Mouse (Mus musculus): Measurements from ENCODE around the gene Zbtb43. TPM values are rescaled to one million over a fixed set of nuclear protein-coding genes. Genes with fewer than 3 reads are reported as not detected.

The Zbtb43 gene
- polyA plus RNA-seq, 1 experiment: not detected

DNA sequence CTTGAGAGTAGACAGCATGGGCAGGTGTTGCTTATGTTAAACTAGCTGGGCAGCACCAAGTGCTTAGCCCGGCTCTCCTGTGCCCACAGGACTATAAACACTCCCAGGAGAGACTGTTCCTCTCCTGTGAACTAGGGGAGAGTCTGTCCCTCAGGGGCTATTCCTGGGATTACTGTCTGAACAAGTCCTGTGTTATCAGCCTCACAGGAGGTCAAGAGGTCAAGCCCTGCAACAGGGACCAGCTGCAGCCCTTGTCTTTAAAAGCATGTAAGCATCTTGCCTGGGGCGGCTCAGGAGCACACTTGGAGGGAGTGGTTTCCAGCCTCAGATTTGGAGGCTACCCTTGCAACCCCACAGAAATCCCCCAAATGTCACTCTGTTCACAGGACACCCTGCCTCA is 30.0 kb downstream of the Zbtb43 start:
- TF ChIP-seq POLR2A (IDR thresholded peaks at IDR 0.05; ENCODE audit: insufficient read depth, low read depth, low read length) (no peak), CTCF (IDR thresholded peaks at IDR 0.05; ENCODE audit: insufficient read depth, low read depth, low read length) (no peak)
- Histone ChIP-seq H3K4me3 (ENCODE audit: insufficient read depth, low read depth, low read length) (no peak overlapping the region), H3K27ac (ENCODE audit: insufficient read depth, low read depth, low read length) (no peak overlapping the region), H3K4me1 (ENCODE audit: control insufficient read depth, insufficient read depth, low read length) (peaks cover 24% of the 10 kb centered on the region)
- WGBS: 86% methylated on average over 2 of the region's 2 CpGs

GRCm38 (mm10) chr2:33437184-33437583 is 31.2 kb downstream of the Zbtb43 start:
- H3K27ac ChIP-seq (ENCODE audit: insufficient read depth, low read depth, low read length): no peak overlapping the region
- TF ChIP-seq CTCF (IDR thresholded peaks at IDR 0.05; ENCODE audit: insufficient read depth, low read depth, low read length) (no peak), POLR2A (IDR thresholded peaks at IDR 0.05; ENCODE audit: insufficient read depth, low read depth, low read length) (no peak)
- H3K4me1 ChIP-seq (ENCODE audit: control insufficient read depth, insufficient read depth, low read length): peaks cover 24% of the 10 kb centered on the region
- no peak overlapping the region for H3K4me3 ChIP-seq (ENCODE audit: insufficient read depth, low read depth, low read length)
- WGBS: 66% methylated on average over 11 of the region's 11 CpGs

DNA sequence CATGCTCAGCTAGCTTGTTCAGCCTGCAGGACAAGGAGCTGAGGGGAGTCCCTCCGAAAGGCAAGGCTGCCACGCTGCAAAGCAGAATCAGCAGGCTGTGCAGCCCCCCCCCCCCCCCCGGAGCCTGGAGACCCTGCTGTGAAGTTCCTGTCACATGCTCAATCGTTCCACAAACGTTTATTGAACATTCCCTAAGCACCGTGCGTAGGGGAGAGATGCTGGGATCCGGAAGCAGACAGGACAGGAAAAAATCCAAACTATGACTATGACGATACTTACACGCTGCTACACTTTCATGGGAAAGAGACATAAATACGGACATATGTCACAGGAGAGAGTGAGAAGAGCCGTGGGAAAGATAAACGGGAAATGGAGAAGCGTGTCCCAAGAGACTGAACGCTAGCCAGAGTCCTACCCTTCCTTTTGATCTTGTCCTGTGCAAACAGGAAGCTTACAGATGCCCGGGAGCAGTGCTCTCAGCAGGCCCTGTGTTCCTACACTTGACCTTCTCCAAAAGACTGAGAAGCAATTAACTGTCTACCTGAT is 32.3 kb downstream of the Zbtb43 start:
- Histone ChIP-seq H3K4me1 (ENCODE audit: control insufficient read depth, insufficient read depth, low read length) (peaks cover 24% of the 10 kb centered on the region), H3K27ac (ENCODE audit: insufficient read depth, low read depth, low read length) (no peak overlapping the region), H3K4me3 (ENCODE audit: insufficient read depth, low read depth, low read length) (no peak overlapping the region)
- TF ChIP-seq POLR2A (IDR thresholded peaks at IDR 0.05; ENCODE audit: insufficient read depth, low read depth, low read length) (no peak), CTCF (IDR thresholded peaks at IDR 0.05; ENCODE audit: insufficient read depth, low read depth, low read length) (no peak)
- 38% methylated on average over 16 of the region's 16 CpGs for WGBS

- 59% methylated on average over 8 of the region's 8 CpGs for WGBS
- Histone ChIP-seq H3K27ac (ENCODE audit: insufficient read depth, low read depth, low read length) (no peak overlapping the region), H3K4me3 (ENCODE audit: insufficient read depth, low read depth, low read length) (no peak overlapping the region), H3K4me1 (ENCODE audit: control insufficient read depth, insufficient read depth, low read length) (peaks cover 19% of the 10 kb centered on the region; the same call in 1 of the 2 replicates)
- no peak for TF ChIP-seq CTCF (IDR thresholded peaks at IDR 0.05; ENCODE audit: insufficient read depth, low read depth, low read length)
- TF ChIP-seq POLR2A (IDR thresholded peaks at IDR 0.05; ENCODE audit: insufficient read depth, low read depth, low read length): no peak
Observed at GRCm38 (mm10) chr2:33435036-33435650, 33.2 kb downstream of the Zbtb43 start.

GRCm38 (mm10) chr2:33432877-33433276 is 35.5 kb downstream of the Zbtb43 start:
- Histone ChIP-seq H3K4me1 (ENCODE audit: control insufficient read depth, insufficient read depth, low read length) (peaks cover 15% of the 10 kb centered on the region), H3K27ac (ENCODE audit: insufficient read depth, low read depth, low read length) (no peak overlapping the region), H3K4me3 (ENCODE audit: insufficient read depth, low read depth, low read length) (no peak overlapping the region)
- 70% methylated on average over 5 of the region's 5 CpGs for WGBS
- no peak for TF ChIP-seq CTCF (IDR thresholded peaks at IDR 0.05; ENCODE audit: insufficient read depth, low read depth, low read length)
- TF ChIP-seq POLR2A (IDR thresholded peaks at IDR 0.05; ENCODE audit: insufficient read depth, low read depth, low read length): no peak

- Histone ChIP-seq H3K27ac (ENCODE audit: insufficient read depth, low read depth, low read length) (peak within 1 kb of the TSS; percentile 37; the same call in 1 of the 2 replicates), H3K4me1 (ENCODE audit: control insufficient read depth, insufficient read depth, low read length) (peaks cover 18% of the 10 kb centered on the region), H3K4me3 (ENCODE audit: insufficient read depth, low read depth, low read length) (peak within 1 kb of the TSS; percentile 84)
- TF ChIP-seq CTCF (IDR thresholded peaks at IDR 0.05; ENCODE audit: insufficient read depth, low read depth, low read length) (peak; percentile 99), POLR2A (IDR thresholded peaks at IDR 0.05; ENCODE audit: insufficient read depth, low read depth, low read length) (peak; percentile 86)
- 2% methylated on average over 99 of the region's 102 CpGs for WGBS
Observed at GRCm38 (mm10) chr2:33430771-33431699, 37.3 kb downstream of the Zbtb43 start, which contains the start of gene Zbtb34. Zbtb34 (minus strand) TSS chr2:33431324.

- peak overlapping the region; percentile 84 for H3K4me3 ChIP-seq (ENCODE audit: insufficient read depth, low read depth, low read length)
- TF ChIP-seq CTCF (IDR thresholded peaks at IDR 0.05; ENCODE audit: insufficient read depth, low read depth, low read length) (no peak), POLR2A (IDR thresholded peaks at IDR 0.05; ENCODE audit: insufficient read depth, low read depth, low read length) (no peak)
- H3K4me1 ChIP-seq (ENCODE audit: control insufficient read depth, insufficient read depth, low read length): peaks cover 13% of the 10 kb centered on the region
- WGBS: 2% methylated on average over 13 of the region's 13 CpGs
- H3K27ac ChIP-seq (ENCODE audit: insufficient read depth, low read depth, low read length): no peak overlapping the region
Observed at GRCm38 (mm10) chr2:33430081-33430770, 38.1 kb downstream of the Zbtb43 start.

DNA sequence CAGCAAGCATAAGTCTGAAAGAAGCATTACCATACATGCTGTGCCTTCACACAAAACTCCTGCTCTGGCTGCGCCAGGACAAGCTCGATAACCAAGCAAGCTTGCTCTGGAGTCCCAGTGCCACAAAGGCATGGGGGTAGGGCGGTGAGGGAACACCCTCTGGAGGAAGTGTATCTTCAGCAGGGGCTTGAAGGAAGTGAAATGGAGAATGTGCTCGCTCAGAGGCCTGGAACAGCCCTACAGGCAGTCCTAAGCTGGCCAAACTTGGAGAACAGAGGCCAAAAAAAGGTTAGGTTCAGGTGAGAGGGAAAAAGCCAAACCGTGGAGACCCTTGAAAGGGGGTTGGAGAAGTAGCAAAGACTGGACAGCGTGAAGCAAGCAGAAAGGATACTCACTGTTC is 39.0 kb downstream of the Zbtb43 start:
- Histone ChIP-seq H3K4me3 (ENCODE audit: insufficient read depth, low read depth, low read length) (0 out of 2 replicates have a peak overlapping the region, but pooled peaks have one; percentile 3), H3K27ac (ENCODE audit: insufficient read depth, low read depth, low read length) (no peak overlapping the region), H3K4me1 (ENCODE audit: control insufficient read depth, insufficient read depth, low read length) (peaks cover 11% of the 10 kb centered on the region)
- no peak for TF ChIP-seq CTCF (IDR thresholded peaks at IDR 0.05; ENCODE audit: insufficient read depth, low read depth, low read length)
- TF ChIP-seq POLR2A (IDR thresholded peaks at IDR 0.05; ENCODE audit: insufficient read depth, low read depth, low read length): no peak
- WGBS: 39% methylated on average over 6 of the region's 6 CpGs
